ENCODE assay signal across 7 mouse cellular contexts in the genomic region with DNA sequence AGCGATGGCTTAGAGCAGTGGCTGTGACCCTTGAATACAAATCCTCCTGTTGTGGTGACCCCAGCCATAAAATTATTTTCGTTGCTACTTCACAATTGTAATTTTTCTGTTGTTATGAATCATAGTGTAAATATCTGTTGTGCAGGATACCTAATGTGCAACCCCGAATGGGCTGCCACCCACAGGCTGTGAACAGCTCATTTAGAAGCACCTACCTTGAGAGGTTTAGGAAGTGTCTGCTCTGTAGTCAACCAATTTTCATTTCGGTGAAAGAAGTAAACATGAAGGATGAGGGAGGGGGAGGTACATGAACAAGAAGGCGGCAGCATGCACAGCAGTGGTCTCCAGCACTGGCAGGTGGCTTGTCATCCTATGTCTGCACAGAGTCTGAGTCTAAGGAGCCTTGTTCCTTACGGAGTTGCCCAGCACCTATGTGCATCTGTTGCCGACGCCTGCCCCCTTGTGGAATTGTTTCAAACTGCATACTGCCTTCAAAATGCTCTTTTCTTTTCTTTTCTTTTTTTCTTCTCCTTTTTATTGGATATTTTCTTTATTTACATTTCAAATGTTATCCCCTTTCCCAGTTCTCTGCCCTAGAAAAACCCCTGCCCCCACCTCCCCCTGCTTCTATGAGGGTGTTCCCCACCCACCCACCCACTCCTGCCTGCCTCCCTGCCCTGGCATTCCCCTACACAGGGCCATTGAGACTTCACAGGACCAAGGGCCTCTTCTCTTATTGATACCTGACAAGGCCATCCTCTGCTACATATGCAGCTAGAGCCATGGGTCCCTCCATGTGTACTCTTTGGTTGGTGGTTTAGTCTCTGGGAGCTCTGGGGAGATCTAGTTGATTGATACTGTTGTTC. TPM values are rescaled to one million over a fixed set of nuclear protein-coding genes. Genes with fewer than 3 reads are reported as not detected.
DNase-seq lines count a peak whose midpoint lies in the region; ATAC-seq and TF ChIP-seq lines count a peak whose summit lies in the region.

No protein-coding gene starts in this region.

- H3K9me3 ChIP-seq in forebrain, embryonic 13.5 days (replicated peaks), result no peaks in the 10 kb centered on the region
- no peaks in the 10 kb centered on the region for H3K9me3 ChIP-seq in kidney, embryonic 16.5 days (ENCODE audit: low read length)
- H3K9me3 ChIP-seq in lung, postnatal 0 days (ENCODE audit: low read length), result no peaks in the 10 kb centered on the region

- ATAC-seq in forebrain, embryonic 13.5 days, result peak; percentile 94
- ATAC-seq in kidney, embryonic 16.5 days (ENCODE audit: low FRiP score, low TSS enrichment), result peak; percentile 84
- peak; percentile 52; the same call in 1 of the 2 replicates for ATAC-seq in lung, postnatal 0 days

- no peak overlapping the region for H3K4me3 ChIP-seq in C2C12 (ENCODE audit: insufficient read depth, poor library complexity, severe bottlenecking)
- H3K4me3 ChIP-seq in forebrain, embryonic 13.5 days, result no peak overlapping the region
- H3K4me3 ChIP-seq in kidney, embryonic 16.5 days (ENCODE audit: low read length), result no peak overlapping the region
- H3K4me3 ChIP-seq in lung, postnatal 0 days (ENCODE audit: low read depth, low read length), result no peak overlapping the region

- no peaks in the 10 kb centered on the region for H3K27me3 ChIP-seq in C2C12 (ENCODE audit: control insufficient read depth, insufficient read depth, insufficient read length)
- H3K27me3 ChIP-seq in forebrain, embryonic 13.5 days, result no peaks in the 10 kb centered on the region
- no peaks in the 10 kb centered on the region for H3K27me3 ChIP-seq in kidney, embryonic 16.5 days (ENCODE audit: insufficient read depth, low read length)
- H3K27me3 ChIP-seq in lung, postnatal 0 days (replicated peaks; ENCODE audit: insufficient read depth, low read length), result no peaks in the 10 kb centered on the region

- no peaks in the 10 kb centered on the region for H3K36me3 ChIP-seq in C2C12 (ENCODE audit: control insufficient read depth, insufficient read depth)
- no peaks in the 10 kb centered on the region for H3K36me3 ChIP-seq in forebrain, embryonic 13.5 days (ENCODE audit: poor library complexity, severe bottlenecking)
- H3K36me3 ChIP-seq in kidney, embryonic 16.5 days (ENCODE audit: insufficient read depth, low read length), result no peaks in the 10 kb centered on the region
- no peaks in the 10 kb centered on the region for H3K36me3 ChIP-seq in lung, postnatal 0 days (ENCODE audit: insufficient read depth, low read length)

- no peak overlapping the region for H3K9ac ChIP-seq in forebrain, embryonic 13.5 days
- no peak overlapping the region for H3K9ac ChIP-seq in kidney, embryonic 16.5 days (replicated peaks; ENCODE audit: low read length)
- no peak overlapping the region for H3K9ac ChIP-seq in lung, postnatal 0 days (replicated peaks; ENCODE audit: low read depth)

- H3ac ChIP-seq in C2C12 (ENCODE audit: control insufficient read depth, insufficient read length, low read depth), result no peak overlapping the region

- TF ChIP-seq EP300 in lung, postnatal 0 days (IDR thresholded peaks at IDR 0.05), result no peak

- WGBS in forebrain, embryonic 13.5 days, result 42% methylated on average over 8 of the region's 8 CpGs
- 37% methylated on average over 8 of the region's 8 CpGs for WGBS in kidney, embryonic 16.5 days
- WGBS in lung, postnatal 0 days, result 35% methylated on average over 8 of the region's 8 CpGs

- H3K79me2 ChIP-seq in C2C12 (ENCODE audit: control insufficient read depth, insufficient read depth), result no peaks in the 10 kb centered on the region

- H3K27ac ChIP-seq in forebrain, embryonic 13.5 days, result no peak overlapping the region
- no peak overlapping the region for H3K27ac ChIP-seq in kidney, embryonic 16.5 days (ENCODE audit: low read length)
- H3K27ac ChIP-seq in lung, postnatal 0 days (ENCODE audit: low read length), result no peak overlapping the region

- peak; percentile 51 for TF ChIP-seq CTCF in C2C12 (IDR thresholded peaks at IDR 0.05; ENCODE audit: control insufficient read depth, insufficient read depth, insufficient read length)
- TF ChIP-seq CTCF in lung, postnatal 0 days (IDR thresholded peaks at IDR 0.05), result peak; percentile 89

- H3K4me1 ChIP-seq in forebrain, embryonic 13.5 days, result no peaks in the 10 kb centered on the region
- H3K4me1 ChIP-seq in kidney, embryonic 16.5 days (ENCODE audit: insufficient read depth, low read length), result no peaks in the 10 kb centered on the region
- H3K4me1 ChIP-seq in lung, postnatal 0 days (ENCODE audit: insufficient read depth, low read depth, low read length), result no peaks in the 10 kb centered on the region

- peak; percentile 71 for DNase-seq in 416B (ENCODE audit: low read depth)
- DNase-seq in c-Kit-positive CD71-positive TER-119-negative erythroid progenitor cells, embryonic 14.5 days (ENCODE audit: low read depth), result peak; percentile 32
- peak; percentile 70 for DNase-seq in lung, postnatal 0 days (ENCODE audit: low spot score)
- peak; percentile 27 for DNase-seq in retina, postnatal 7 days (ENCODE audit: low read depth, low spot score)

- no peak overlapping the region for H3K4me2 ChIP-seq in forebrain, embryonic 13.5 days
- no peak overlapping the region for H3K4me2 ChIP-seq in kidney, embryonic 16.5 days (replicated peaks; ENCODE audit: low read depth, low read length)
- H3K4me2 ChIP-seq in lung, postnatal 0 days (replicated peaks; ENCODE audit: low read depth, low read length), result no peak overlapping the region

- H3K79me3 ChIP-seq in C2C12 (ENCODE audit: low read depth), result no peaks in the 10 kb centered on the region

TF ChIP-seq in C2C12, 6 proteins besides CTCF, POLR2A, EP300 and RAD21:
- TF ChIP-seq FOSL1 (IDR thresholded peaks at IDR 0.05; ENCODE audit: insufficient read depth, low read length, poor library complexity, severe bottlenecking) (no peak), USF1 (IDR thresholded peaks at IDR 0.05; ENCODE audit: low read depth) (no peak), MYOG (IDR thresholded peaks at IDR 0.05; ENCODE audit: control insufficient read depth, extremely low read depth, insufficient read length) (no peak), CEBPB (IDR thresholded peaks at IDR 0.05; ENCODE audit: low read depth) (no peak), MAX (IDR thresholded peaks at IDR 0.05) (no peak), MYOD1 (IDR thresholded peaks at IDR 0.05; ENCODE audit: control insufficient read depth, insufficient read length, low read depth) (no peak)

RNA-seq across cellular contexts. Expression of gene Qdpr, which starts 25.8 kb away (rescaled TPM):
- 49.1 TPM for polyA plus RNA-seq in C2C12 (2012; fragmentation: generic; extraction: Trizol)
- 99.7 and 106 TPM in 2 replicates for polyA plus RNA-seq in forebrain, embryonic 13.5 days (2015; fragmentation: Nextera tagmentation; extraction: Ambion mirVana)
- polyA plus RNA-seq in kidney, embryonic 16.5 days (2015; fragmentation: Nextera tagmentation; extraction: Ambion mirVana), result 213 and 231 TPM in 2 replicates
- 83.5 and 85.3 TPM in 2 replicates for polyA plus RNA-seq in lung, postnatal 0 days (2015; fragmentation: Nextera tagmentation; extraction: Ambion mirVana)

RNA-seq across cellular contexts. Expression of gene Clrn2, which starts 29.3 kb away (rescaled TPM):
- not detected for polyA plus RNA-seq in C2C12 (2012; fragmentation: generic; extraction: Trizol)
- polyA plus RNA-seq in forebrain, embryonic 13.5 days (2015; fragmentation: Nextera tagmentation; extraction: Ambion mirVana), result not detected in 2 replicates
- not detected in 2 replicates for polyA plus RNA-seq in kidney, embryonic 16.5 days (2015; fragmentation: Nextera tagmentation; extraction: Ambion mirVana)
- not detected in 2 replicates for polyA plus RNA-seq in lung, postnatal 0 days (2015; fragmentation: Nextera tagmentation; extraction: Ambion mirVana)
